Mouse (Mus musculus) hindbrain, embryonic 11.5 days (tissue): Measurements from ENCODE around the gene Olfr457. TPM values are rescaled to one million over a fixed set of nuclear protein-coding genes. Genes with fewer than 3 reads are reported as not detected.
"Not testable (repeated sequence)": the region's sequence is repeated elsewhere in the genome, so short reads cannot be mapped to it uniquely, and the experiment has no call there.

Experiments used
- ATAC-seq: fragments of 200-750 bp; cut with Nextera tagmentation; 2 replicates; pipeline ENCODE4 v1.8.0; 2017; ENCODE audit warnings: mild to moderate bottlenecking, moderate TSS enrichment, moderate library complexity; ENCODE audit not compliant: low FRiP score
- DNase-seq: peaks from one replicate; pipeline ENCODE4 v3.0.0-alpha.2; 2015; ENCODE audit warnings: low spot score
- H3K27ac ChIP-seq: fragments of 300-500 bp; sonication (generic); 2 replicates; pipeline ENCODE4 v1.5.1; 2014; ENCODE audit warnings: mild to moderate bottlenecking, low read depth, low read length
- H3K27me3 ChIP-seq: fragments of 300-500 bp; sonication (generic); 2 replicates; pipeline ENCODE4 v1.6.1; 2014; ENCODE audit warnings: mild to moderate bottlenecking, low read length, moderate library complexity, mixed read lengths; ENCODE audit not compliant: control insufficient read depth, insufficient read depth
- H3K36me3 ChIP-seq: fragments of 300-500 bp; sonication (generic); 2 replicates; pipeline ENCODE4 v1.6.1; 2014; ENCODE audit warnings: mild to moderate bottlenecking, low read length, moderate library complexity, mixed read lengths; ENCODE audit not compliant: control insufficient read depth, insufficient read depth
- H3K4me1 ChIP-seq: fragments of 300-500 bp; sonication (generic); replicated peaks from 2 replicates; pipeline ENCODE4 v1.6.1; 2014; ENCODE audit warnings: low read length, mixed read lengths; ENCODE audit not compliant: control insufficient read depth, insufficient read depth
- H3K4me2 ChIP-seq: fragments of 300-500 bp; sonication (generic); replicated peaks from 2 replicates; pipeline ENCODE4 v1.6.1; 2014; ENCODE audit warnings: mild to moderate bottlenecking, low read depth, low read length
- H3K4me3 ChIP-seq: fragments of 300-500 bp; sonication (generic); 2 replicates; pipeline ENCODE4 v1.5.1; 2014; ENCODE audit warnings: low read depth, low read length
- H3K9ac ChIP-seq: fragments of 300-500 bp; sonication (generic); 2 replicates; pipeline ENCODE4 v1.6.1; 2014; ENCODE audit warnings: low read depth, low read length
- H3K9me3 ChIP-seq: fragments of 300-500 bp; sonication (generic); 2 replicates; pipeline ENCODE4 v1.6.1; 2016; ENCODE audit warnings: low read length; ENCODE audit not compliant: control insufficient read depth
- WGBS: fragments of 180-500 bp; shearing (Covaris S2); extraction: QIAGEN DNeasy Blood & Tissue Kit; methylation state at CpG from one replicate; pipeline ENCODE4 v1.1.7; 2014; 5-methylcytosine and 5-hydroxymethylcytosine counted together
- polyA plus RNA-seq: library from polyadenylated mRNA; unstranded; fragments of >200 nt; fragmentation: Nextera tagmentation; extraction: Ambion mirVana; gene quantifications from 2 replicates; pipeline ENCODE4 v1.2.1, GENCODE M21; 2014

Gene Olfr457
- not detected in 2 replicates for polyA plus RNA-seq

GRCm38 (mm10) chr6:42476235-42476634, at the start of gene Olfr457:
Olfr457 (minus strand) TSS chr6:42476335.
- Histone ChIP-seq H3K27ac (no peak within 1 kb of the TSS), H3K27me3 (no peaks in the 10 kb centered on the region), H3K4me1 (no peaks in the 10 kb centered on the region), H3K36me3 (no peaks in the 10 kb centered on the region), H3K9me3 (no peaks in the 10 kb centered on the region), H3K9ac (no peak within 1 kb of the TSS), H3K4me3 (no peak within 1 kb of the TSS), H3K4me2 (no peak within 1 kb of the TSS)
- no peak for DNase-seq
- no peak for ATAC-seq
- WGBS = 83% methylated on average over 1 of the region's 1 CpGs

GRCm38 (mm10) chr6:42513461-42513860, 37.3 kb upstream of the Olfr457 start:
- H3K27ac ChIP-seq = no peak overlapping the region
- ATAC-seq (no peak), DNase-seq (no peak)
- WGBS = 81% methylated on average over 1 of the region's 1 CpGs
- H3K4me2 ChIP-seq = no peak overlapping the region
- H3K36me3 ChIP-seq = no peaks in the 10 kb centered on the region
- H3K9ac ChIP-seq = no peak overlapping the region
- no peaks in the 10 kb centered on the region for H3K27me3 ChIP-seq
- H3K9me3 ChIP-seq = no peaks in the 10 kb centered on the region
- H3K4me3 ChIP-seq = no peak overlapping the region
- no peaks in the 10 kb centered on the region for H3K4me1 ChIP-seq

- Histone ChIP-seq H3K27me3 (no peaks in the 10 kb centered on the region), H3K4me3 (no peak overlapping the region), H3K36me3 (no peaks in the 10 kb centered on the region), H3K9ac (no peak overlapping the region), H3K27ac (no peak overlapping the region), H3K4me2 (no peak overlapping the region), H3K9me3 (no peaks in the 10 kb centered on the region), H3K4me1 (no peaks in the 10 kb centered on the region)
- DNase-seq (no peak), ATAC-seq (no peak)
These were observed 33.2 kb upstream of the Olfr457 start for GRCm38 (mm10) chr6:42509311-42509710.

- Histone ChIP-seq H3K36me3 (no peaks in the 10 kb centered on the region), H3K27ac (no peak overlapping the region), H3K9ac (no peak overlapping the region), H3K9me3 (no peaks in the 10 kb centered on the region), H3K4me3 (no peak overlapping the region), H3K4me2 (no peak overlapping the region), H3K27me3 (no peaks in the 10 kb centered on the region), H3K4me1 (no peaks in the 10 kb centered on the region)
- DNase-seq (no peak), ATAC-seq (no peak)
- WGBS = 92% methylated on average over 2 of the region's 2 CpGs
These were observed 27.3 kb upstream of the Olfr457 start for GRCm38 (mm10) chr6:42503478-42503877.

GRCm38 (mm10) chr6:42489731-42490130, 13.6 kb upstream of the Olfr457 start:
- Histone ChIP-seq H3K27ac (no peak overlapping the region), H3K36me3 (no peaks in the 10 kb centered on the region), H3K9me3 (no peaks in the 10 kb centered on the region), H3K27me3 (no peaks in the 10 kb centered on the region), H3K4me3 (no peak overlapping the region), H3K4me2 (no peak overlapping the region), H3K9ac (no peak overlapping the region), H3K4me1 (no peaks in the 10 kb centered on the region)
- no peak for DNase-seq
- no peak for ATAC-seq
- WGBS = 79% methylated on average over 1 of the region's 1 CpGs

- H3K36me3 ChIP-seq = no peaks in the 10 kb centered on the region
- H3K4me1 ChIP-seq = no peaks in the 10 kb centered on the region
- H3K4me3 ChIP-seq = no peak within 1 kb of the TSS
- WGBS = 83% methylated on average over 1 of the region's 1 CpGs
- ATAC-seq = no peak
- no peak within 1 kb of the TSS for H3K9ac ChIP-seq
- H3K27ac ChIP-seq = no peak within 1 kb of the TSS
- no peak for DNase-seq
- H3K27me3 ChIP-seq = no peaks in the 10 kb centered on the region
- no peak within 1 kb of the TSS for H3K4me2 ChIP-seq
- no peaks in the 10 kb centered on the region for H3K9me3 ChIP-seq
These were observed 11.0 kb upstream of the Olfr457 start, which contains the start of gene Olfr456 for GRCm38 (mm10) chr6:42487114-42487513. Olfr456 (minus strand) TSS chr6:42487214.

GRCm38 (mm10) chr6:42484633-42485032, 8.5 kb upstream of the Olfr457 start:
- Histone ChIP-seq H3K4me3 (no peak overlapping the region), H3K27me3 (no peaks in the 10 kb centered on the region), H3K9ac (no peak overlapping the region), H3K27ac (no peak overlapping the region), H3K36me3 (no peaks in the 10 kb centered on the region), H3K4me2 (no peak overlapping the region), H3K9me3 (no peaks in the 10 kb centered on the region), H3K4me1 (no peaks in the 10 kb centered on the region)
- DNase-seq (no peak), ATAC-seq (no peak)

- ATAC-seq = peak; percentile 19; the same call in 1 of the 2 replicates
- H3K27me3 ChIP-seq, H3K4me1 ChIP-seq, H3K9ac ChIP-seq, H3K4me2 ChIP-seq, DNase-seq, H3K4me3 ChIP-seq, H3K36me3 ChIP-seq, H3K9me3 ChIP-seq, H3K27ac ChIP-seq: not testable (repeated sequence)
- WGBS = 93% methylated on average over 4 of the region's 4 CpGs
These were observed 4.8 kb downstream of the Olfr457 start for GRCm38 (mm10) chr6:42471298-42471697.

- ATAC-seq = no peak
- Histone ChIP-seq H3K36me3 (no peaks in the 10 kb centered on the region), H3K4me2 (no peak overlapping the region), H3K9ac (no peak overlapping the region), H3K9me3 (no peaks in the 10 kb centered on the region), H3K4me1 (no peaks in the 10 kb centered on the region), H3K27ac (no peak overlapping the region), H3K27me3 (no peaks in the 10 kb centered on the region), H3K4me3 (no peak overlapping the region)
- DNase-seq = no peak
- 89% methylated on average over 4 of the region's 4 CpGs for WGBS
These were observed 5.6 kb downstream of the Olfr457 start for GRCm38 (mm10) chr6:42470542-42470941.
